Comparison of ENCODE assay signal across 18 mouse cellular contexts in genomic region chr11:4232644-4233043, GRCm38 (mm10). TPM values are rescaled to one million over a fixed set of nuclear protein-coding genes. Genes with fewer than 3 reads are reported as not detected.
DNase-seq lines count a peak whose midpoint lies in the region; ATAC-seq and TF ChIP-seq lines count a peak whose summit lies in the region.
"Had no signal": no experiment of that assay in that cellular context is flagged by ENCODE, and none has a peak within 500 bp of the region (broad histone marks: within the 10 kb centered on the region; RNA-seq: fewer than 3 reads in every experiment).

No protein-coding gene starts in this region.

- no peak overlapping the region for H3K9ac ChIP-seq in lung, embryonic 14.5 days
- H3K9ac ChIP-seq in liver, embryonic 13.5 days = no peak overlapping the region
- H3K9ac ChIP-seq: forebrain, embryonic 15.5 days; hindbrain, embryonic 14.5 days; limb, embryonic 12.5 days had no signal

- H3K4me2 ChIP-seq in lung, embryonic 14.5 days = no peak overlapping the region
- H3K4me2 ChIP-seq in liver, embryonic 13.5 days = no peak overlapping the region
- H3K4me2 ChIP-seq: forebrain, embryonic 15.5 days; hindbrain, embryonic 14.5 days; limb, embryonic 12.5 days had no signal

- H3K27me3 ChIP-seq in lung, embryonic 14.5 days (ENCODE audit: insufficient read depth, low read length) = no peaks in the 10 kb centered on the region
- no peaks in the 10 kb centered on the region for H3K27me3 ChIP-seq in liver, embryonic 13.5 days
- H3K27me3 ChIP-seq: forebrain, embryonic 15.5 days; limb, embryonic 12.5 days had no signal

- 43% methylated on average over 12 of the region's 12 CpGs for WGBS in lung, embryonic 14.5 days
- WGBS in liver, embryonic 13.5 days (ENCODE audit: insufficient replicate concordance) = 33% methylated on average over 12 of the region's 12 CpGs

- no peak overlapping the region for H3K4me3 ChIP-seq in lung, embryonic 14.5 days (ENCODE audit: low read depth, low read length)
- no peak overlapping the region for H3K4me3 ChIP-seq in liver, embryonic 13.5 days (replicated peaks)
- H3K4me3 ChIP-seq: forebrain, embryonic 15.5 days; limb, embryonic 12.5 days had no signal

- no peaks in the 10 kb centered on the region for H3K9me3 ChIP-seq in lung, embryonic 14.5 days (ENCODE audit: low read depth, low read length)
- no peaks in the 10 kb centered on the region for H3K9me3 ChIP-seq in liver, embryonic 13.5 days (replicated peaks)
- H3K9me3 ChIP-seq: forebrain, embryonic 15.5 days; limb, embryonic 12.5 days had no signal

- DNase-seq in heart, adult 11 months = peak; percentile 96
- DNase-seq in heart, adult 8-10 months (ENCODE audit: low spot score) = no peak
- peak; percentile 24 for DNase-seq in lung, embryonic 14.5 days
- no peak for DNase-seq in lung, postnatal 10 days
- no peak for DNase-seq in liver, embryonic 13.5 days
- peak; percentile 44 to 60 for DNase-seq in natural killer cell, adult 2 months (ENCODE audit: low spot score in 2 of 2)
- no peak for DNase-seq in adrenal gland, postnatal 10 days
- DNase-seq in cerebellum, adult 11 months = no peak
- DNase-seq: adrenal gland, adult 2 months; gastrocnemius, postnatal 14 days; kidney, postnatal 14 days; right cerebral cortex, adult 18-20 months; spleen, adult 18-20 months; thymus, postnatal 4 days had no signal

- H3K27ac ChIP-seq in lung, embryonic 14.5 days (ENCODE audit: low read depth) = no peak overlapping the region
- peak overlapping the region; percentile 40; the same call in 1 of the 2 replicates for H3K27ac ChIP-seq in liver, embryonic 13.5 days
- H3K27ac ChIP-seq: forebrain, embryonic 15.5 days; hindbrain, embryonic 14.5 days; limb, embryonic 12.5 days had no signal

- no peaks in the 10 kb centered on the region for H3K36me3 ChIP-seq in lung, embryonic 14.5 days (ENCODE audit: insufficient read depth)
- peaks cover 28% of the 10 kb centered on the region for H3K36me3 ChIP-seq in liver, embryonic 13.5 days
- H3K36me3 ChIP-seq: forebrain, embryonic 15.5 days; limb, embryonic 12.5 days had no signal

- no peak for ATAC-seq in lung, embryonic 14.5 days (ENCODE audit: insufficient read depth)
- ATAC-seq in liver, embryonic 13.5 days (ENCODE audit: low read depth) = 0 out of 2 replicates have a peak, but pooled peaks have one; percentile 10
- ATAC-seq: forebrain, embryonic 15.5 days; intestine, postnatal 0 days had no signal

- no peaks in the 10 kb centered on the region for H3K4me1 ChIP-seq in lung, embryonic 14.5 days (ENCODE audit: insufficient read depth)
- peaks cover 89% of the 10 kb centered on the region for H3K4me1 ChIP-seq in liver, embryonic 13.5 days (replicated peaks)
- H3K4me1 ChIP-seq: forebrain, embryonic 15.5 days; limb, embryonic 12.5 days had no signal

- no peak for TF ChIP-seq CTCF in lung, embryonic 14.5 days (IDR thresholded peaks at IDR 0.05; ENCODE audit: low read depth)

RNA-seq across cellular contexts. Expression of gene Osm, which starts 3.6 kb away (rescaled TPM):
- total RNA-seq in heart, adult 8-10 months (2022) = 1 to 10 TPM in 1 of 4 experiments, not detected in 3; 1.6 TPM
- polyA plus RNA-seq in lung, embryonic 14.5 days (2014; fragmentation: Nextera tagmentation; extraction: Ambion mirVana) = not detected in 2 replicates
- polyA plus RNA-seq in liver, embryonic 13.5 days (2015; fragmentation: Nextera tagmentation; extraction: Ambion mirVana) = 0.51 and 0.60 TPM in 2 replicates
- total RNA-seq in adrenal gland, postnatal 10 days (2021) = under 1 TPM in 1 of 2 experiments, not detected in 1; 0.18 TPM
- total RNA-seq: gastrocnemius, postnatal 14 days had no signal
- polyA plus RNA-seq: forebrain, embryonic 15.5 days; hindbrain, embryonic 14.5 days; limb, embryonic 12.5 days had no signal

RNA-seq across cellular contexts. Expression of gene Castor1, which starts 14.6 kb away (rescaled TPM):
- total RNA-seq in heart, adult 8-10 months (2022) = 1 to 10 TPM; 3.5 to 6.9 (median 4.8) TPM
- 1.9 and 2.1 TPM in 2 replicates for polyA plus RNA-seq in lung, embryonic 14.5 days (2014; fragmentation: Nextera tagmentation; extraction: Ambion mirVana)
- 1.9 and 2.1 TPM in 2 replicates for polyA plus RNA-seq in liver, embryonic 13.5 days (2015; fragmentation: Nextera tagmentation; extraction: Ambion mirVana)
- 1 to 10 TPM; 5.6 to 8.3 TPM for total RNA-seq in adrenal gland, postnatal 10 days (2021)

RNA-seq across cellular contexts. Expression of gene Lif, which starts 24.7 kb away (rescaled TPM):
- 1 to 10 TPM in 1 of 4 experiments, under 1 TPM in 3; 0.19 to 1.3 (median 0.38) TPM for total RNA-seq in heart, adult 8-10 months (2022)
- 0.12 and 0.33 TPM in 2 replicates for polyA plus RNA-seq in lung, embryonic 14.5 days (2014; fragmentation: Nextera tagmentation; extraction: Ambion mirVana)
- polyA plus RNA-seq in liver, embryonic 13.5 days (2015; fragmentation: Nextera tagmentation; extraction: Ambion mirVana) = 0.02 TPM in 1 of 2 replicates, not detected in the other
- under 1 TPM; 0.30 to 0.69 TPM for total RNA-seq in adrenal gland, postnatal 10 days (2021)
- polyA plus RNA-seq: forebrain, embryonic 15.5 days; hindbrain, embryonic 14.5 days had no signal

RNA-seq across cellular contexts. Expression of gene Tbc1d10a, which starts 46.1 kb away (rescaled TPM):
- total RNA-seq in heart, adult 8-10 months (2022) = 1 to 10 TPM; 7.6 to 9.2 (median 8.2) TPM
- 19.6 and 20.9 TPM in 2 replicates for polyA plus RNA-seq in lung, embryonic 14.5 days (2014; fragmentation: Nextera tagmentation; extraction: Ambion mirVana)
- polyA plus RNA-seq in liver, embryonic 13.5 days (2015; fragmentation: Nextera tagmentation; extraction: Ambion mirVana) = 6.0 and 6.2 TPM in 2 replicates
- 10 to 100 TPM; 15.1 to 16.4 TPM for total RNA-seq in adrenal gland, postnatal 10 days (2021)

Comparison
In these comparisons a context has a peak if more than half of its experiments do, and no peak if none do; other contexts are left out.
1. DNase-seq: peak in heart, adult 11 months (single experiment), lung, embryonic 14.5 days (single experiment) and natural killer cell, adult 2 months (2 of 2); none in heart, adult 8-10 months (single experiment), lung, postnatal 10 days (single experiment), liver, embryonic 13.5 days (single experiment), adrenal gland, postnatal 10 days (single experiment) and cerebellum, adult 11 months (single experiment).